Mouse (Mus musculus): Measurements from ENCODE around the gene Ovol1. TPM values are rescaled to one million over a fixed set of nuclear protein-coding genes. Genes with fewer than 3 reads are reported as not detected.

Ovol1 gene
- total RNA-seq, 2 experiments from 2014 or later = not detected

Other genes with a start within 250 kb of the Ovol1 start
- gene Catsper1, start 224.9 kb downstream of the Ovol1 start, total RNA-seq (2014; fragmentation: Nextera tagmentation) = not detected in 2 replicates
- not detected in 2 replicates for gene Catsper1, start 224.9 kb downstream of the Ovol1 start, total RNA-seq (2017)
- gene Cst6, start 211.1 kb downstream of the Ovol1 start, total RNA-seq (2014; fragmentation: Nextera tagmentation) = not detected in 2 replicates
- gene Cst6, start 211.1 kb downstream of the Ovol1 start, total RNA-seq (2017) = not detected in 2 replicates
- 50.1 and 56.4 TPM in 2 replicates for gene Eif1ad, start 193.9 kb downstream of the Ovol1 start, total RNA-seq (2014; fragmentation: Nextera tagmentation)
- gene Eif1ad, start 193.9 kb downstream of the Ovol1 start, total RNA-seq (2017) = 54.6 and 60.4 TPM in 2 replicates
- gene Banf1, start 193.5 kb downstream of the Ovol1 start, total RNA-seq (2014; fragmentation: Nextera tagmentation) = 502 and 521 TPM in 2 replicates
- 59.8 and 86.9 TPM in 2 replicates for gene Banf1, start 193.5 kb downstream of the Ovol1 start, total RNA-seq (2017)
- 59.4 and 92.4 TPM in 2 replicates for gene Sart1, start 171.9 kb downstream of the Ovol1 start, total RNA-seq (2014; fragmentation: Nextera tagmentation)
- gene Sart1, start 171.9 kb downstream of the Ovol1 start, total RNA-seq (2017) = 82.3 and 123 TPM in 2 replicates
- not detected in 2 replicates for gene Tsga10ip, start 158.1 kb downstream of the Ovol1 start, total RNA-seq (2014; fragmentation: Nextera tagmentation)
- gene Tsga10ip, start 158.1 kb downstream of the Ovol1 start, total RNA-seq (2017) = not detected in 2 replicates
- 167 and 178 TPM in 2 replicates for gene Drap1, start 135.7 kb downstream of the Ovol1 start, total RNA-seq (2014; fragmentation: Nextera tagmentation)
- gene Drap1, start 135.7 kb downstream of the Ovol1 start, total RNA-seq (2017) = 102 and 143 TPM in 2 replicates
- gene AI837181, start 135.5 kb downstream of the Ovol1 start, total RNA-seq (2014; fragmentation: Nextera tagmentation) = 33.1 and 34.7 TPM in 2 replicates
- gene AI837181, start 135.5 kb downstream of the Ovol1 start, total RNA-seq (2017) = 5.7 and 11.1 TPM in 2 replicates
- 0.66 and 1.1 TPM in 2 replicates for gene Fosl1, start 113.1 kb downstream of the Ovol1 start, total RNA-seq (2014; fragmentation: Nextera tagmentation)
- 0.30 and 1.9 TPM in 2 replicates for gene Fosl1, start 113.1 kb downstream of the Ovol1 start, total RNA-seq (2017)
- gene Ccdc85b, start 102.8 kb downstream of the Ovol1 start, total RNA-seq (2014; fragmentation: Nextera tagmentation) = 2.6 and 2.9 TPM in 2 replicates
- 2.1 and 2.5 TPM in 2 replicates for gene Ccdc85b, start 102.8 kb downstream of the Ovol1 start, total RNA-seq (2017)
- 54.4 and 96.5 TPM in 2 replicates for gene Fibp, start 100.0 kb downstream of the Ovol1 start, total RNA-seq (2014; fragmentation: Nextera tagmentation)
- 40.7 and 51.8 TPM in 2 replicates for gene Fibp, start 100.0 kb downstream of the Ovol1 start, total RNA-seq (2017)
- gene Ctsw, start 92.1 kb downstream of the Ovol1 start, total RNA-seq (2014; fragmentation: Nextera tagmentation) = 4.9 and 10.5 TPM in 2 replicates
- 0.53 and 8.4 TPM in 2 replicates for gene Ctsw, start 92.1 kb downstream of the Ovol1 start, total RNA-seq (2017)
- 2.3 TPM in 1 of 2 replicates, not detected in the other for gene Efemp2, start 86.7 kb downstream of the Ovol1 start, total RNA-seq (2014; fragmentation: Nextera tagmentation)
- gene Efemp2, start 86.7 kb downstream of the Ovol1 start, total RNA-seq (2017) = not detected in 2 replicates
- 24.6 and 40.6 TPM in 2 replicates for gene Mus81, start 72.2 kb downstream of the Ovol1 start, total RNA-seq (2014; fragmentation: Nextera tagmentation)
- gene Mus81, start 72.2 kb downstream of the Ovol1 start, total RNA-seq (2017) = 6.4 and 11.4 TPM in 2 replicates
- 862 and 969 TPM in 2 replicates for gene Cfl1, start 70.2 kb downstream of the Ovol1 start, total RNA-seq (2014; fragmentation: Nextera tagmentation)
- 783 and 1,100 TPM in 2 replicates for gene Cfl1, start 70.2 kb downstream of the Ovol1 start, total RNA-seq (2017)
- gene 1700020D05Rik, start 56.9 kb downstream of the Ovol1 start, total RNA-seq (2014; fragmentation: Nextera tagmentation) = 1.6 and 4.6 TPM in 2 replicates
- 0.88 TPM in 1 of 2 replicates, not detected in the other for gene 1700020D05Rik, start 56.9 kb downstream of the Ovol1 start, total RNA-seq (2017)
- 6.6 TPM in 2 replicates for gene Snx32, start 50.1 kb downstream of the Ovol1 start, total RNA-seq (2014; fragmentation: Nextera tagmentation)
- 0.61 and 4.6 TPM in 2 replicates for gene Snx32, start 50.1 kb downstream of the Ovol1 start, total RNA-seq (2017)
- 4.0 and 5.5 TPM in 2 replicates for gene Ap5b1, start 7.4 kb upstream of the Ovol1 start, total RNA-seq (2014; fragmentation: Nextera tagmentation)
- 1.4 and 4.3 TPM in 2 replicates for gene Ap5b1, start 7.4 kb upstream of the Ovol1 start, total RNA-seq (2017)
- gene Rnaseh2c, start 41.2 kb upstream of the Ovol1 start, total RNA-seq (2014; fragmentation: Nextera tagmentation) = 173 and 247 TPM in 2 replicates
- 72.8 and 97.8 TPM in 2 replicates for gene Rnaseh2c, start 41.2 kb upstream of the Ovol1 start, total RNA-seq (2017)
- gene Kat5, start 49.6 kb upstream of the Ovol1 start, total RNA-seq (2014; fragmentation: Nextera tagmentation) = 46.2 and 55.6 TPM in 2 replicates
- 60.7 and 86.1 TPM in 2 replicates for gene Kat5, start 49.6 kb upstream of the Ovol1 start, total RNA-seq (2017)
- 64.8 and 66.0 TPM in 2 replicates for gene Rela, start 76.8 kb upstream of the Ovol1 start, total RNA-seq (2014; fragmentation: Nextera tagmentation)
- gene Rela, start 76.8 kb upstream of the Ovol1 start, total RNA-seq (2017) = 36.1 and 49.7 TPM in 2 replicates
- gene Sipa1, start 103.1 kb upstream of the Ovol1 start, total RNA-seq (2014; fragmentation: Nextera tagmentation) = 44.7 and 51.2 TPM in 2 replicates
- gene Sipa1, start 103.1 kb upstream of the Ovol1 start, total RNA-seq (2017) = 16.4 and 16.5 TPM in 2 replicates
- gene Map3k11, start 128.1 kb upstream of the Ovol1 start, total RNA-seq (2014; fragmentation: Nextera tagmentation) = 17.8 and 18.3 TPM in 2 replicates
- gene Map3k11, start 128.1 kb upstream of the Ovol1 start, total RNA-seq (2017) = 10.9 and 15.8 TPM in 2 replicates
- gene Pcnx3, start 128.3 kb upstream of the Ovol1 start, total RNA-seq (2014; fragmentation: Nextera tagmentation) = 55.8 and 72.0 TPM in 2 replicates
- 8.2 and 14.4 TPM in 2 replicates for gene Pcnx3, start 128.3 kb upstream of the Ovol1 start, total RNA-seq (2017)
- not detected in 2 replicates for gene Kcnk7, start 143.7 kb upstream of the Ovol1 start, total RNA-seq (2014; fragmentation: Nextera tagmentation)
- gene Kcnk7, start 143.7 kb upstream of the Ovol1 start, total RNA-seq (2017) = 0.19 TPM in 1 of 2 replicates, not detected in the other
- 43.9 and 46.1 TPM in 2 replicates for gene Ehbp1l1, start 165.7 kb upstream of the Ovol1 start, total RNA-seq (2014; fragmentation: Nextera tagmentation)
- 42.4 and 43.6 TPM in 2 replicates for gene Ehbp1l1, start 165.7 kb upstream of the Ovol1 start, total RNA-seq (2017)
- gene Fam89b, start 169.0 kb upstream of the Ovol1 start, total RNA-seq (2014; fragmentation: Nextera tagmentation) = 34.3 and 35.1 TPM in 2 replicates
- gene Fam89b, start 169.0 kb upstream of the Ovol1 start, total RNA-seq (2017) = 12.5 and 13.3 TPM in 2 replicates
- 3.5 and 4.4 TPM in 2 replicates for gene Ltbp3, start 180.3 kb upstream of the Ovol1 start, total RNA-seq (2014; fragmentation: Nextera tagmentation)
- gene Ltbp3, start 180.3 kb upstream of the Ovol1 start, total RNA-seq (2017) = 3.4 TPM in 2 replicates
- gene Scyl1, start 210.8 kb upstream of the Ovol1 start, total RNA-seq (2014; fragmentation: Nextera tagmentation) = 28.7 and 43.4 TPM in 2 replicates
- 20.2 and 23.1 TPM in 2 replicates for gene Scyl1, start 210.8 kb upstream of the Ovol1 start, total RNA-seq (2017)